Mouse (Mus musculus) gastrocnemius, adult 8-10 months (tissue): ENCODE results near the gene Mri1. TPM values are rescaled to one million over a fixed set of nuclear protein-coding genes. Genes with fewer than 3 reads are reported as not detected.
A peak's percentile ranks its signal among the peaks of the same experiment; 100 is the strongest.

Source experiments
- DNase-seq, 2 experiments: peaks; one replicate each; pipeline ENCODE4 v3.0.0; 2022; ENCODE audit warnings: low spot score in 2 of 2
- total RNA-seq, 4 experiments: library from RNA; stranded (reverse); gene quantifications; 2 replicates each; pipeline ENCODE4 v1.2.4; 2022

Mri1 gene
- 10 to 100 TPM; 13.3 to 18.8 (median 16.4) TPM for total RNA-seq

GRCm38 (mm10) chr8:84256822-84257610, at the start of gene Mri1:
Gene Mri1, minus strand, starts transcription at chr8:84257326.
- DNase-seq = peak; percentile 61 to 82

- no peak for DNase-seq
These were observed 46.8 kb upstream of the Mri1 start for GRCm38 (mm10) chr8:84303951-84304350.

- DNase-seq = no peak
These were observed 40.1 kb upstream of the Mri1 start for GRCm38 (mm10) chr8:84297029-84297785.

- no peak for DNase-seq
These were observed 34.6 kb upstream of the Mri1 start for GRCm38 (mm10) chr8:84291688-84292087.

- no peak for DNase-seq
These were observed 34.0 kb upstream of the Mri1 start for GRCm38 (mm10) chr8:84291086-84291485.

- DNase-seq = no peak
These were observed 31.8 kb upstream of the Mri1 start for GRCm38 (mm10) chr8:84288892-84289291.

GRCm38 (mm10) chr8:84285665-84286064, 28.5 kb upstream of the Mri1 start:
- peak in 1 of 2 experiments; percentile 22 for DNase-seq

GRCm38 (mm10) chr8:84284608-84285063, 27.5 kb upstream of the Mri1 start:
- no peak for DNase-seq

GRCm38 (mm10) chr8:84280777-84281176, 23.7 kb upstream of the Mri1 start:
- DNase-seq = no peak

GRCm38 (mm10) chr8:84276447-84276846, 19.3 kb upstream of the Mri1 start:
- DNase-seq = no peak

- DNase-seq = no peak
These were observed 16.8 kb upstream of the Mri1 start for GRCm38 (mm10) chr8:84273968-84274367.

- no peak for DNase-seq
These were observed 15.2 kb upstream of the Mri1 start for GRCm38 (mm10) chr8:84272302-84272701.

- DNase-seq = peak; percentile 99 to 100
These were observed 13.0 kb upstream of the Mri1 start, which contains the start of gene Ccdc130 for GRCm38 (mm10) chr8:84269950-84270773. Gene Ccdc130, minus strand, starts transcription at chr8:84270380.

GRCm38 (mm10) chr8:84261098-84261497, 4.0 kb upstream of the Mri1 start:
- DNase-seq = no peak

- DNase-seq = no peak
These were observed 686 bp downstream of the Mri1 start for GRCm38 (mm10) chr8:84256458-84256821.

- no peak for DNase-seq
These were observed 1.3 kb downstream of the Mri1 start for GRCm38 (mm10) chr8:84255858-84256257.

- peak; percentile 77 to 82 for DNase-seq
These were observed 7.6 kb downstream of the Mri1 start, which contains the start of gene D8Ertd738e for GRCm38 (mm10) chr8:84249257-84250170. Gene D8Ertd738e, minus strand, starts transcription at chr8:84249719.

- no peak for DNase-seq
These were observed 15.3 kb downstream of the Mri1 start for GRCm38 (mm10) chr8:84241821-84242220.

GRCm38 (mm10) chr8:84241167-84241566, 16.0 kb downstream of the Mri1 start:
- DNase-seq = no peak

GRCm38 (mm10) chr8:84237542-84238229, 19.4 kb downstream of the Mri1 start:
- no peak for DNase-seq
